Mouse (Mus musculus) lung, adult 2 months (tissue): ENCODE results near the gene Gdf7.

Source experiments
- CTCF ChIP-seq: fragments of 200-500 bp; IDR thresholded peaks from 2 replicates; pipeline ENCODE4 v1.5.1; 2011; ENCODE audit warnings: mild to moderate bottlenecking, low read length, control low read depth; ENCODE audit not compliant: insufficient read depth
- POLR2A ChIP-seq: fragments of 200-500 bp; IDR thresholded peaks from 2 replicates; pipeline ENCODE4 v1.6.1; 2011; ENCODE audit warnings: low read depth, mild to moderate bottlenecking, control low read depth, low read length, borderline replicate concordance; ENCODE audit errors: extremely low read depth

DNA sequence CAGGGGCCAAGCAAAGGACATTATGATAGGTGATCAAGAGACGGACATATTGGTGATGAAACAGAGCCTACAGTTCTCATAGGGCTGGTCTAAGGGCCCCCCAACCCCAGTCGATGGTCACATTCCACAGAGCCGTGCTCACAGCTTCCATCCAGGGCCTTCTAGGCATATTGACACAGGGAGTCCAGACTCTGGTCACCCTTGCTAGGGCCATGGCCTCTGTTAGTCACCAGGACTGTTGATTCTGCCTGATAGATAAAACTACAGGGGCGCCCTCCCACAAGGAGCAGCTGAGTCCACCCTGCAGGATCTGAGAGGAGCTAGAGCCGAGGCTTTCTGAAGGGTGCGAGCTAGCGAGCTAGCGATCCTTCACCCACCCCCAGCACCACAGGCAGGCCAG is 31.9 kb upstream of the Gdf7 start:
- TF ChIP-seq POLR2A: no peak
- no peak for TF ChIP-seq CTCF
